Mouse (Mus musculus) embryonic stem cell, embryonic (primary cell): ENCODE data around the gene Eaf2.

Source experiments
- CTCF ChIA-PET, 4 experiments: fragments of 300-600 bp in 2 of 4; fragments of 350-600 bp in 2 of 4; sonication (Branson Sonifier 250); formaldehyde crosslinking; loops; one replicate each; lab custom pipeline; 2022; ENCODE audit warnings: inconsistent platforms in 2 of 4; lab: Charles Lee
- POLR2A ChIA-PET, 4 experiments: fragments of 300-600 bp in 2 of 4; fragments of 350-600 bp in 2 of 4; sonication (Branson Sonifier 250); formaldehyde crosslinking; loops; one replicate each; lab custom pipeline; 2022; ENCODE audit warnings: antibody characterized with exemption in 4 of 4, inconsistent platforms in 1 of 4; lab: Charles Lee

Eaf2 gene

DNA sequence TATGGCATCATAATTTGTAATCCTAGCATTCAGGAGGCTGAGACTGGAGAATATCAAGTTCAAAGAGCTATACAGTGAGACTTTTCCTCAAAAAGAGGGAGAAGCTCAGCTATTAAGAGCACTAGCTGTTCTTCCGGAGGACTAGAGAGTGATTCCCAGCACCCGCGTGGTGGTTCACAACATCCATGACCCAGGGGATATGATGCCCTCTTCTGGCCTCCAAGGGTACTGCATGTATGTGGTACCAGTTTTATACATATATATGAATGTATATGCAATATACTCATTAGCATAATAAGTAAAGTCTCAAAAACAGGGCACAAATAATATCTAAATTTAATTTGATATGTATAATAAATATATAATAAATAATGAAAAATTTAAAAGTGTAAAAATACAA is 72.4 kb downstream of the Eaf2 start:
- ChIA-PET CTCF (interaction anchor here in 3 of 4 experiments (0.6 to 1.9 kb wide), 3 partner anchors 135 to 333 kb away, joined by 3 to 5 read pairs (median 4); no protein-coding TSS in a partner anchor), POLR2A (interaction anchor here in 2 of 4 experiments (0.5 to 1.3 kb wide), 3 partner anchors 11 to 82 kb away, joined by 3 read pairs; no protein-coding TSS in a partner anchor)

DNA sequence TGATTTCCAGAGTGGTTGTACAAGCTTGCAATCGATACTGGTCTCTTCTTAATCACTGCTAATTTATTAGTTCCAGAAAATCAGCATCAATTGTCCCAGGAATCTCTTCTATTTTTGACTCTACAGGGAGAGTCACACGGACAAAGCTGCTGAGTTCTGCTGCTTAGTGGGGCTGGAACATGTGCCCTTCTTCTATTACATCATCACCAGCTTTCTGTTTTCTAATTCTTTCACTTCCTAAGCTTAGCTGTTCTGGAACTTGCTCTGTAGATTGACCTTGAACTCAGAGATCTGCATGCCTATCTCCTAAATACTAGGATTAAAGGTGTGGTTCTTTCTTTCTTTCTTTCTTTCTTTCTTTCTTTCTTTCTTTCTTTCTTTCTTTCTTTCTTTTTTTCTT is 76.5 kb downstream of the Eaf2 start:
- CTCF ChIA-PET = no interaction called here
- POLR2A ChIA-PET = interaction anchor here in 1 of 4 experiments (0.7 kb wide), 1 partner anchor 246 kb away, joined by 3 read pairs; no protein-coding TSS in a partner anchor

GRCm38 (mm10) chr16:36794976-36795375 is 79.8 kb downstream of the Eaf2 start:
- ChIA-PET CTCF (no interaction called here), POLR2A (no interaction called here)

DNA sequence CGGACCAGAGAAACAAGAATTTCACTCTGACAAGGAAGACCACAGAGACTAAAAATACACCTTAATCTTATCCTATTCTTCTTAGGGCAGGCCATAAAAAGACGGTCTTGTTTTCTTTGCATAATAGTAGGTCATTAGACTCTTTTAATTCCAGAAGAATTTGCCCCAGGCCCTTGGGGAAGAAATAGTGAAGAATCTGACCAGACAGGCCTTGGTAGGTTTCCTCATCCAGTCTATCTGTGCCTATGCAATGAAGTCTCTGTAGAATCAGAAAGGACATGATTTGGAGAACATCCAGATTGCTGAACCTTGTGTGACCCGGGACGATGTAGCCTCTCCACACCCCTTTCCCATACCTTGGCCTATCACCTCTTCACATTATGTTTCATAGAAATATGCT is 84.6 kb downstream of the Eaf2 start:
- ChIA-PET POLR2A (no interaction called here), CTCF (no interaction called here)

DNA sequence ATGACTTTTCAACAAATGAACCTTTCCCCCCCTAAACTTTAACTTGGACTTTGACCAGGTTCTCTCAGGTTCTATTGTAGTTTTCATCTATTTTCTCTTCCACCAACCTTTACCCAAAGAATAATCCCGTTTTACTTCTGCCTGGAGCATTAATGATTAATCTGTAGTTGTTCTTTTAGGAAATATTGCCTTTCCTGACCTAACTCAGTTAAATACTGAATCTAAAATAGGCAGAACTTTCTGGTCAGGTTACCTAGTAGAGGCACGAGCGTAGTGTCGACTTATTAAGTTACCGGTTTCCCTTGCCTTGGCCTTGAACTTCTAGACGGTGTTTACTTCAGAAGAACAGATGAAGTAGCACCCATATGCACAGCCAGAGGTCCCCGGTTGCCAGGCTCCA is 88.3 kb downstream of the Eaf2 start:
- ChIA-PET CTCF (no interaction called here), POLR2A (no interaction called here)

- ChIA-PET POLR2A (interaction anchor here in 2 of 4 experiments (0.6 to 0.7 kb wide), 2 partner anchors 81 to 210 kb away, joined by 4 to 6 read pairs; no protein-coding TSS in a partner anchor), CTCF (interaction anchor here in 2 of 4 experiments (0.6 to 0.7 kb wide), 2 partner anchors 39 to 898 kb away, joined by 3 to 12 read pairs; no protein-coding TSS in a partner anchor)
Measured at GRCm38 (mm10) chr16:36784594-36785313, 90.0 kb downstream of the Eaf2 start, which contains the start of gene Slc15a2. Slc15a2 (minus strand) TSS chr16:36784962.

DNA sequence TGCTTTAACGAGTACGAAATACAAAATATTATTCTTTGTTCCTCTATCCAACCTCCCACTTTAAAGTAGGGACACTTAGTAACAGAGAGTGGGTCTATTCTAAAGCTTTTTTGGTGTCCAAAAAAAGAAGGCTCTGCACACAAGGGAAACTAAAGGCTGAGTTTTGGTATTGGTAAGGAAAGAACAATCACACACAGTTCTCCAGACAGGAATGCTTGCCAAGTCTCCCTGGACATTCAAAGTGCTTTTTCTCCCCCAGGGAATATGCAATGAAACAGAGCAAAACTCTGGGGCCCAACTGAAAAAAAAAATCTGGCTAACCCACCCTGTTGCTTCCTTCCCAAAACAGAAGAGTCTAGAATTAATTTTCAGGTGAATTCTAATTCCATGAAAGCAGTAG is 90.7 kb downstream of the Eaf2 start:
- ChIA-PET POLR2A (no interaction called here), CTCF (no interaction called here)

DNA sequence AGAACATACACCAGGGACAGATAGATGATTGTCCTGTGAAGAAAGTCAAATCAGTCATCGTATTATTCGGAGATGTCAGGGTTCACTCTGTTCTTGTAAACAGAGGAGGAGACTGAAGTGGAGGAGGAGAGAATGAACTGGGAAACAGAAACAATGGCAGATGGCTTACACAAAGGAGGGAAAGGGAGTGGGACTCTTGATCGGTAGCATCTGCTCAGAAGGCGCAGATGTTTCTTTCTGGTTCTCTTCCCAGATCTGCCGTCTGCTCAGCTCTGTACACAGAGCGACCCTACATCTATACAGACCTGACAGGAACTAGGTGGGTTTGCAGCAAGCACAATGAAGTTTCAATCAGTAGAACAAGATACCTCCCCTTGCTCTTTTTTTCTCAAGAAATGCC is 99.1 kb downstream of the Eaf2 start:
- POLR2A ChIA-PET = no interaction called here

DNA sequence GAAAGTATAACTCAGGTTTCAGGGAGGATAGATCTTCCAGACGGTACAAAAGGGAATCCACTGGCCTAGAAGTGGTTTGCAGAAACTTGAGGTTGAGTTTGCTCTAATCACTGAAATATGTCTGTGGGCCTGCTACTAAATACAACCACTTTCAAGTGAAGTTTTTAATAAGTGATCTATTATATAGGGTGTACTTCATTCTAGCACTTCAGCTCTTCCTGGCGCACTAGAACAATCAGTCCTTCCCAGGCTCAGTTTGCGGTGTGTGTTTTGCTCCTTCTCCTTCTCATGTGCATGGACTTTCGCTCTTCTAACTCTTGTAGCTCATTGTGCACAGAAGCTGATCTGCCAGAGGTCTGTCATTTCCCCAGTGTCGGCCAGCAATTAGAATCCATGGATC is 101.8 kb downstream of the Eaf2 start:
- CTCF ChIA-PET = no interaction called here
- POLR2A ChIA-PET = no interaction called here

More for the DNA sequence above, 99.1 kb downstream of the Eaf2 start:
- CTCF ChIA-PET = no interaction called here

DNA sequence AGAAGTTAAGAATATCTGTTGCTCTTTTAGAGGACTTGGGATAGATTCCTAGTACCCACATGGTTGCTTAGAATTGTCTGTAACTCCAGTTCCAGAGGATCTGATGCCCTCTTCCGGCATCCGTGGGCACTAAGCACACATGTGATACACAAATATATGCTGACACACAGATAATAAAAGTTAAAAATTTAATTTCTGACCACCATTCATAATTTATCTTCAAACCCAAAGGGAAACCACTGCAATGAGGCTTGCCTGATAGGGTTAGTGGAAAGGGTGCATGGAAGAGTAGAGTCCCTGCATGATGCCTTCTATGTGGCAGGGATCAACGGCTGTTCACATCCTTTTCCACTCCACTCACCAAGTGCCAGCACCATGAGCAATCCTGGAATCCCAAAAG is 103.1 kb downstream of the Eaf2 start:
- POLR2A ChIA-PET = no interaction called here
- CTCF ChIA-PET = no interaction called here

DNA sequence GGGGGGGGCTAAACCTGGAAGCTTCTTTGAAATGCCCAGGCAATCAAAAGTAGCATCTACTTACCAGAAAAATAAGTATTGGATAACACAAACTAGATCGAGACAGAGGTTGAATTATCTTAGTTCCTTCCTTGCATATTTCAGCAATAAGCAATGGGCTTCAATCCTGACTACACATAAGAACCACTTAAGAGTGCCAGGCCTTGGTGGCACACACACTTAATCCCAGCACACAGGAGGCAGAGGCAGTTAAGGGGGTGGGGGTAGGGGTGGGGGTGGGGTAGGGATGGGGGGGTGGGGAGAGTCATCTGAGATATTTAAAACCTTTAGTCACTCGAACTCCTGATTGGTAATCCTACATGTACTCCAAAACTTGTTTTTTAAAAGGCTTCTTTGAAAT is 103.6 kb downstream of the Eaf2 start:
- ChIA-PET POLR2A (interaction anchor here in 1 of 4 experiments (0.6 to 1.2 kb wide), 3 partner anchors 52 to 64 kb away, joined by 5 to 8 read pairs (median 6); no protein-coding TSS in a partner anchor), CTCF (no interaction called here)

- CTCF ChIA-PET = no interaction called here
- POLR2A ChIA-PET = interaction anchor here in 1 of 4 experiments (0.6 to 1.2 kb wide), 3 partner anchors 53 to 63 kb away, joined by 5 to 8 read pairs (median 6); no protein-coding TSS in a partner anchor
Measured at GRCm38 (mm10) chr16:36770830-36771229, 104.0 kb downstream of the Eaf2 start.

DNA sequence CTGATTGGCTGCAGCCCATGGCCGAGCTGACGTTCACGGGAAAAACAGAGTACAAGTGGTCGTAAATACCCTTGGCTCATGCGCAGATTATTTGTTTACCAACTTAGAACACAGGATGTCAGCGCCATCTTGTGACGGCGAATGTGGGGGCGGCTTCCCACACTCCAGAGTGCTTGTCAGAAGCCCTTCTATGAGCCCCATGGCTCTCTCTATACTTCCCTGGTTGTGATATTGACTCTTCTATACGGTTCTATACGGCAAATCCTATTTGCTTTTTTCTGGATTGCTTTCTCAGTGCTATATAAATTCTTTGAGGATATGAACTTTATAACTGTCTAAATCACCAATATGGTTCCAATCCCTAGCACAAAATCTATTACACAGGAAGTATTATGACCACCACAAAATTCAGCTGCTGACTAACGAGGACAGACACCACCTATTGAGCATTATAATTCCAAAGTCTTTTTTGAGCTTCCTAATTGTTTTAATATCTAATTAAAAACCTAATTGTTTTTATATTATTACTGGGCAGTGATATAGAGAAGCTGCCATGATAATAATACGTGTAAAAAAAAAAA is 104.5 kb downstream of the Eaf2 start:
- ChIA-PET CTCF (interaction anchor here in 1 of 4 experiments (0.6 kb wide), 1 partner anchor 628 kb away, joined by 3 read pairs; no protein-coding TSS in a partner anchor), POLR2A (interaction anchor here in 1 of 4 experiments (0.6 to 1.2 kb wide), 4 partner anchors 53 to 730 kb away, joined by 3 to 8 read pairs (median 6); no protein-coding TSS in a partner anchor)

DNA sequence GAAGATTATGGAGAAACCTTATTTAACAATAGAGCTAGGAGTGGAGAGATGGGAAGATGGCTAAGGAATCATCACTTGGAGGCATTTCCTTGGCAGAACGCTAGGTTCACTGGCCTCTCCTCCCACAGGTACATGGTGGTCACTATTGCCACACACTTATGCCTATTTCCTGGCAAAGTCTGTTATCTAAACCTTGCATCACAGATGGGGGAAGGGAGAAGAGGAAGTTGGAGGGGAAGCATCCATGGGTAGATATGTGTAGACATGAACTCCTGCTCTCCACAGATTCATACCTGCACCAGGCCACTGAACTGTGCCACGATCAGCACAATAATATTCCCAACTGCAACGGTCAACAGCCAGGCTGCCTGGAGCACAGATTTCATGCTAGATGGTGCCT is 122.8 kb downstream of the Eaf2 start:
- ChIA-PET CTCF (no interaction called here), POLR2A (no interaction called here)

- ChIA-PET POLR2A (interaction anchor here in 1 of 4 experiments (1.2 kb wide), 1 partner anchor 40 kb away, joined by 3 read pairs; no protein-coding TSS in a partner anchor), CTCF (interaction anchor here in 1 of 4 experiments (0.6 kb wide), 1 partner anchor 61 kb away, joined by 3 read pairs; no protein-coding TSS in a partner anchor)
Measured at GRCm38 (mm10) chr16:36747767-36748166, 127.0 kb downstream of the Eaf2 start.

DNA sequence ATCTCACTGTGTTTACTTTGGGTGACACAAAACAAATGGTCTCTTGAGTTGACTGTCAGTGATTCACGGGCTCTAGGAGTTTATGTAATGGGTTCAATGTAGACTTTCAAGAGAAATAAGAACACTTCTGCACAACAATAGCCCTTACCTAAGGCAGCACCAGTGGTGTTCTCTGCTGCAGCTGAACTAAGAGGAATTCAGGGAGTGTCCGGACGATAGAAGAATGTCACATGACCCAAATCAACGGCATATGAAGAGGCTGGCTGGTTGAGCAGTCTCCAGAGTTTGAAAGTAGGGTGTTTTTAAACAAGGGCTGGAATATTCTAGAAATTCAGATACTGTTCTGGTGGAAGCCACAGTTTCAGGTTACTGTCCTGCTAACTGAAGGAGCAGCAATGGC is 127.7 kb downstream of the Eaf2 start:
- POLR2A ChIA-PET = interaction anchor here in 1 of 4 experiments (1.2 kb wide), 1 partner anchor 39 kb away, joined by 3 read pairs; no protein-coding TSS in a partner anchor
- CTCF ChIA-PET = no interaction called here

- ChIA-PET CTCF (no interaction called here), POLR2A (interaction anchor here in 2 of 4 experiments (0.5 kb wide), 2 partner anchors 342 to 1158 kb away, joined by 3 read pairs; no protein-coding TSS in a partner anchor)
Measured at GRCm38 (mm10) chr16:36743580-36743979, 131.2 kb downstream of the Eaf2 start.
